Mouse (Mus musculus) WW6 (cell line): ENCODE measurements around the gene F5.
"Not testable (repeated sequence)": the region's sequence is repeated elsewhere in the genome, so short reads cannot be mapped to it uniquely, and the experiment has no call there.

ENCODE experiments used
- DNase-seq: peaks from one replicate; pipeline ENCODE4 v3.0.0-alpha.2; 2013; ENCODE audit warnings: low read depth, low spot score

Gene F5

DNA sequence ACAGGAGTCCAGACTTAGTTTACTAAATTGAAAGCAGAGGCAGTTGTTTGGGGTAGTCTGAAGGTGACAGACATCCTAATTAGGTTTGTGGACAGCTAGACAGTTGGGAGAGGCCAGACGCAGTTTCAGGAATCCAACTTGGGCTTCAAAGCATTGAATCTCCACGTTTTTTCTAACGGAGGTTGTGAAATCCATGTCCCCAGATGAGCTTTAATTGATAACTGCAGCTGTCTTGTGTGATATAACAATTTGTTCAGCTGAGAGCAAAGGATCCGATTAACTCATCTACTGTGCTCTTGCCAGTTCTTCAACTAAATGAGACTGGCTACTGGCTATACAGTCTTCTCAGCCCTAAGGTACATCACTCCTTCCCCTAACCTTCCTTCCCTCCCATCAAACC is 6.9 kb downstream of the F5 start:
- DNase-seq: no peak

DNA sequence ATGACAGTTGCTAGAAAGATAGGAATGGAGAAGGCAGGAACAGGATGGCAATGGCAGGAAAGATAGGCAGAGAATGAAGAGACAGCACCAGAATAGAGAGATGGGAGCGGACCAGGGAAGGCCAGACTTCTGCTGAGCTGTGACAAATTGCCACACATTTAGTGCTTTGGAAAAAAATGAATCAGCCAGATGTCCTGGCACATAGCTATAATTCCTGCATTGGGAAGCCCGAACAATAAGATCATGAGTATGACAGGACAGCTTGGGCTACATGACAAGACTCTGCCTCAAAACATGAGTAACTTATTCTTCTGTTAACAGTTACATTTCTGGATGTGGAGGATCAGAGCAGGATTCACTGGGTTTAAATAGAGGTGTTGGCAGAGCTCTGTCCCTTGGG is 8.1 kb downstream of the F5 start:
- DNase-seq: no peak

DNA sequence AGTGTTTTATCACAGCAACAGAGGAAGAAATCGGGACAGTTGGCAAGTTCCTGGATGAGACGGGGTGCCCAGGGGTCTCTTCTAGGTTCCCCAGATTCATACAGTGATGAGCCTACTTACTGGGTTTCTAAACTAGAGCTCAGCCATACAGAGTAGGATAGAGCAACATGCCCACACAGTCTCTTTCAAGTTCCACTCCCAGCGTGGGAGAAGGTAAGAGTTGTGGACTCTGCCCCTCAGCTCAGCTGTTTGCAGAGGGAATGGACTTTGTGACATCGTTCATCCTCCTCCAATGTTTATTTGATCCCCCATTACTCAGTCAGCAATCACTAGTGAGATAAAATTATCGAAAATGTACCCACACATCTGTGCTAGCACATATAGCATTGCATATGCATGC is 11.1 kb downstream of the F5 start:
- DNase-seq: no peak

DNA sequence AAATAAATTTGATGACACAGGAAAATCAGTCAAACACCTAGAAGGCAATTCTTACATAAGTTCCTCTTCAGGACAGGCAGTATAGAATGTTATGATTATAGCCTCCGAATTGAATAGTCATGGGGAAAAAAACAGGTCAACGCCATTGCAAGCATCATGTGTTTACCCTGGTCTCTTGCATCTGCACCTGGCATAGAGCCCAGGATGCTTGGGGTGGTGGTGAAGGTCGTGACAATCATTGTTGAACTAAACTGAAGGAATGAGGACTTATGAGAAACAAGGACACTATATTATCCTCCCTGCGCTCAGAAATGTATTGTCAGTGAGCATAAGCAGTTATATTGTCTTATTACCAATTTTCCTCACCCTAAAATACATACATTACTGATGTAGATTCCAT is 17.2 kb downstream of the F5 start:
- DNase-seq: no peak

DNA sequence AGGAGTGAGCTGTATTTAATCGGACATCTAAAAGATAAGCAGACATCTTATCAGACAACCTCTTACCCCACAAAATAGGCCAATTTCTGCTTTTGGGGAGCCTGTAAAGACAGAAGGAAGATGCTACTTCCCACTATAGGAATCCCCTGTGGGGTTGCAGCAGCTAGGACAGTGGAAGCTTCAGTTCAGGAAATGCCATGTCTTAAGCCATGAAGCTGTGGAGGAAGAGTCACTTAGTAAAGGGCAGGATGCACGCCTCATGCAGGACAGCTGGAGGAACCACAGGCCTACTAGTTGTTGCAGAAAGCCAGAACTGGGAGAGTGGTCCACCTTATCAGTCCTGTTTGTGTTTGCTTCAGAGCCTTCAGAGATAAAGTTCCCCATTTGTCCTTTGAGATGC is 18.8 kb downstream of the F5 start:
- no peak for DNase-seq

DNA sequence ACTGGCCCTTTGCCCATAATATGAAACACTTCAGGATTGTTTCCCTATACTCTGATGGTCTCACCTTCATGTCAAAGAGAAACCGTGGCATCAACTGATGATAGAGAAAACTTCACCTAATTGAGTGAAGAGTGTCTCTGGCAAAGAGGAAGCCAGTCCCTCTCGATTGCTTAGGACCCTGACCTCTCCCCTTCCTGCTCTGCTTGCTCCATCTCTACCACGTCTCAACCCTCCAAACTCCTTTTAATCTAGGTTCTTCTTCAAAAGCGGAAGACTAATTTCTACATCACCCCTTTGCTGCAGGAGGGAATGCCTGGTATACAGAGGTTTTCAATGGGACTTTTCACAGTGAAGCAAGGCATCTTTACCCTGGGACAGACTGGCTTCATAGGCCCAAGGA is 21.5 kb downstream of the F5 start:
- DNase-seq: no peak

DNA sequence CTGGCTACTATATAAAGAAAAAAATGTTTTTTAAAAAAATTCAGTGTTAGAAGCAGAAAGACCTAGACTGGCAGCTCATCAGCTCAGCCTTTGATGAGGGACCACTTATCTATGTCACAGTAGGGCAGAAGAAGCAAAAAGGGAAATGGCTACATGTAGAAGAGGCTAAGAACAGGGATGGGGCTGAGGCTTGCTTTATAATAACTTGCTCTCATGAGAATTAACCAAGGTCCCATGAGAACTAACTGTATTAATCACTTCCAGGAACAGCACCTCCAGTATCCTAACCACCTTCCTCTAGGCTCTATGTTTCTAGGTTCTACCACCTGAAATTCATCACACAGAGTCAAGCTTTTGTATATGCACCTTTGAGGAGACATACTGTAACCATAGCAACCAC is 25.2 kb downstream of the F5 start:
- no peak for DNase-seq

DNA sequence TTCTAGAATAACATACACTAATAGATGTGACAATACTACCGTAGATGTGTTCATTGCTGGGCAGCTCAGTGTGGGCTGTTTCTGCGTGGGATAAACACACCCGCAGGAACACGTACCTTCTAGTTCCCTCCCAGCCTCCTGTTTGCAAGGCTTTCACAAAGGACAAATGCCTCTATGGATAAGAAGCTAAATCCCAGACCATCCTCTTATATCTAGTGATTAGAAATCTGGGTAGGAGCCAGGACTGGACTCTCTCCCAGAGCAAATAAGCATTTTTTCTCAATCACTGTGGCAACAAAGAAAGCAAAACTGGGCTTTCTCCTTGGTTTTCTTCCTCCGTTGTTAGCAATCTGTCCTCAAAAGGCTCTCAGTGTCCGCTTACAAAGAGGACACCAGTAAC is 26.8 kb downstream of the F5 start:
- DNase-seq: no peak

DNA sequence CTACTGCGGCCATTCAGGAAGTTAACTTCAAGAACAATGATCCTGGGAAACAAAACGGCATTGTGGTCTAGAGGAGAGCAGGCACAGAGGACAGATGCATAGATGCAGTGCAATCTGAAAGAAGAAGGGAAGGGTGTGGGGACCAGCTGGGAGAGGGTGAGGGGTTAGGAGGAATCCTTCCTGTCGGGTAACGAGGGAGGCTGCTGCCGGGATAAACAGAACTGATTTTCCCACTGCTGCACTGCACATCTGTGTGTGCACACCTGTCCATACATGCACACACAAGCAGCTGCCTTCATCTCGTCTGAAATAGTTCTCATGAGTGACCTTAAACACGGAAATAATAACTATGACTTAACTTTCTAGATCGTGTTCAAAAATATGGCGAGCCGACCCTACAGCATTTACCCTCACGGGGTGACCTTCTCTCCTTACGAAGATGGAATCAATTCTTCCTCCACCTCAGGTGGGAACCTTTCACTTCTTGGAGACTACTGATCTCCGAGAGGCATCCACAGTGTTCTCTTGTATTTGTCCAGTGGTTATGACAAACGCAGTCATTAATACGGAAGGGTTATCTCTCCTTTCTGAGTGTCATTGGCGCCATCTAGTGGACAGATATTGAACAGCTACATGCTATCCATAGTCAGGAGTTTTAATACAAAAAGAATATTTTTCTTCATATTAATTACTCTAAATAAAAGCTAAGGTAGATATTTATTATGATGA is 32.7 kb downstream of the F5 start:
- no peak for DNase-seq

DNA sequence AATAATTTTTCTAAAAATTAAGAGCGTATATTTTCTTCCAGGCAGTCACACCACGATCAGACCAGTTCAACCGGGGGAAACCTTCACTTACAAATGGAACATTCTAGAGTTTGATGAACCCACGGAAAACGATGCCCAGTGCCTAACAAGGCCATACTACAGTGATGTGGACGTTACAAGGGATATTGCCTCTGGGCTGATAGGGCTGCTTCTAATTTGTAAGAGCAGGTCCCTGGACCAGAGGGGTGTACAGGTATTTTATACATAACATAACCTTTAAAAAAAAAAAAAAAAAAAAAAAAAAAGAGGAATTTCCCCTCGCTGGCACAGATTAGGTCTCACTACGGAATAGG is 33.2 kb downstream of the F5 start:
- DNase-seq: no peak

DNA sequence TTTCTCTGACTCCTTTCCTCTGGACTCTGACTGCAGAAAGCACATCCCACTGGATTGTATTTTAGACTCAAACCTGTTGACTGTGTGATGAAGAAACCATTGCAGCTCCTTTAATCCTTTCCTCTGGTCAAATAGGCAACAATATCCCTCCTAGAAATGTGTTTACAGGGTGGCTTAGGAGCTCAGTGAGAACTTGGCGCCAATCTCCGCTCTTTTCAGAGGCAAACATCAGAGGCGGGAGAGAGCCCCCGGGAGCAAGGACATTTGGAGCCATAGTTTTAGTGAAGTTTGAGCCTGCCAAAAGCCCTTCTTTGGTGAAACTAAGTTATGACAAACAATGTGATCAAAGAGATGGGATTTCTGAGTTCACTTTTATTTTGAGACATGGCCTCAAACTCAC is 33.7 kb downstream of the F5 start:
- DNase-seq: no peak

DNA sequence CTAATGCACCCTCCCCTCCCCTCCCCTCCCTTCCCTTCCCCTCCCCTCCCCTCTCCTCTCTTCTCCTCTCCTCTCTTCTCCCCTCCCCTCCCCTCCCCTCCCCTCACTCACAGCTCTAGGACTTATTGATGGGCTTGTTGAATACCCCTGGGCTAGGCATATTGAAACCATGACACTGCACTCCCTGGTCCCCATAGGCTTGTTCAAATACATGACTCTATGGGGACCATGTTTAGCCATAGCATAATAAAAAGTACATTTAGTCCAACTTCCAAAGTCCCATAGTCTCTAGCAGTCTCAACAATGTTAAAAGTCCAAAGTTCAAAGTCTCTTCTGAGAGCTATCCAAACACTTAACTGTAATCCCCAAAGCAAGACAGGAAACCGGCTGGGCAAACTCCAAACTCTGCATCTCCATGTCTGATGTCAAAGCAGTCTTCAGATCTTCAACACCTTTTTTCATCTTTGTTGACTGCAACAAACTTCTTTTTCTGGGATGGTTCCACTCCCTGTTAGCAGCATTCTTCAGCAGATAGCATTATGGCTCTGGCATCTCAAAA is 35.4 kb downstream of the F5 start:
- no peak for DNase-seq

DNA sequence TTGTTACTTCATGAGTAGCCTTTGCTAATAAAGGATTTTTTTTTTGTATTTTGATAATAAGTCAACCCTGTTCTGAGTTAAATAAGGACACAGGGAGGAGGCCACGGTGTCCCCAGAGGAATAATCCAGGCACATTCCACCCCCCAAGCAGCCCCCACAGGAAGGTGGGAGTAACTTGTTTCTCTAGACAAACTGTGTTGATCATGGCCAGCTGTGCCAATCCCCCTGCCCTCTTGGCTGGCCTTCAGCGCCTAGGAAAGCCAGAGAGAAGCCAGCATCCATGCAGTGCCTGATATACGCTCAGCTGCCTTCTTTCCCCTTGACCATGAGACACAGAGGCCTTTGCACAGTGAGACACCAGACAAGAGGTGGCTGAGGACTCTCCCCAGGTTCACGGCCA is 47.9 kb downstream of the F5 start:
- no peak for DNase-seq

DNA sequence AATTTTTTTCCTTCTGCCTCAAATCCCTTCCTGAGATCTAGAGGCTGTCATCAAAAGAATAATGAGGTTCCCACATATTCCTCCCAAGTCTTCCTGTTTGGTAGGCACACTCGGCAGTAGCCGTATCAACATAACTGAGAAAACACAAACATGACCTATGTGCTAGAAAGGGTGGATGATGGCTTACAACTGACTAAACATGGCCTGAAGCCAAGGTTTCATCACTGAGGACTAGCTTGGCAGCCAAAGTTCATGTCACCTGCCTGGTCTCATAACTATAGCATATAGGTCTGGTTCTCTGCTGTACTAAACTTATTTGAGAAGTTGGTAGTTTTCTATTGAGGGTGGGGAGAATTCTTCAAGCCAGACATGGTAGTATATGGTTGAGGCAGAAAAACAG is 56.8 kb downstream of the F5 start:
- DNase-seq: no peak

DNA sequence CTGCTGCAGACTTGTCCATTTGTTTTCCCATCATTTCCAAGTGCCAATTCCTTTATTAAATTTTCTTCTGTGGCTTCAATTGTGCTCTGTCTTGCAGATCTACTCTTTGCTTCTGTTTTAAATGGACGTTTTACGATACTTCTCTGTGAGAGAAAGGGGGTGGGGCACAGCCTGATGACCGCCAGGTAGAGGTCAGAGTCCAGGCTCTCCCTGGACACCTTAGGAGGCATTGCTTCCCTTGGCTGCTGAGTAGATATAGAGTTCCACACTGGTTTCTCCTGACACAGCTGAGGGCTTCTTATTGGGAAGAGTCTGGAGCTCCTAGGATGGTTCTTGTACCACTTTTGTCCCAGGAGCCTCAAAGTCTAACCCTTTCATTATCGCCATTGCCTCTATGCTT is 59.3 kb downstream of the F5 start:
- no peak for DNase-seq

DNA sequence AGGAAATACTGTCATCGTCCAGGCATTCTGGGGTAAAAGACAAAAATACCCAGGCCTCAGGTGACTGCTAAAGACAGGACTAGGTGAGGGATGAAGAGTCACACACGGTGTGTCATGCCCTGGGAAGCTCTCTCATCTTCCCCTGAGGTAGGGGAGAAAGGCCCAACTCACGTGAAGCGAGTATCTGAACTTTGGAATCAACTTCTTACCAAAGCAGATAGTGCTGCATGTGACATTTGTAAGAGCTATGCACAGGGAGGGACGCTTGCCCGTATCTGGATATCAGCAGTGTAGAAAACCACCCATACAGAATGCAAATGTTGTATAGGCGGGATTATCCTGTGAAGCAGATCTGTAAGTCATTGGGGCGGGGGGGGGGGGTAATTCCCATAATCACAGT is 61.0 kb downstream of the F5 start:
- DNase-seq: no peak

DNA sequence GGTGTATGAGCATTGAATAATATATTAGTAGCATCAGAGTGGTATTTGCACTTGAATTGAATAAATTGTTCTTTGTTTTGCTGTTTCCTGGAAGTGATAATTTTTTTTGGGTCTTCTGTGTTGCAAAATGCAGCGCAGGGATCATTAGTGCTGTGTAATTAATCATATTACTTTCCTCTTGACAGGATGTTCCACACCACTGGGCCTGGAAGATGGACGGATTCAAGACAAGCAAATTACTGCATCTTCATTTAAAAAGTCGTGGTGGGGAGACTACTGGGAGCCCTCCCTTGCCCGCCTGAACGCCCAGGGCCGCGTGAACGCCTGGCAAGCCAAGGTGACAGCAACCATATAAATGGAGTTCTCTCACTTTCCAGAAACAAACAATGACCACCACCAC is 62.6 kb downstream of the F5 start:
- DNase-seq: no peak

DNA sequence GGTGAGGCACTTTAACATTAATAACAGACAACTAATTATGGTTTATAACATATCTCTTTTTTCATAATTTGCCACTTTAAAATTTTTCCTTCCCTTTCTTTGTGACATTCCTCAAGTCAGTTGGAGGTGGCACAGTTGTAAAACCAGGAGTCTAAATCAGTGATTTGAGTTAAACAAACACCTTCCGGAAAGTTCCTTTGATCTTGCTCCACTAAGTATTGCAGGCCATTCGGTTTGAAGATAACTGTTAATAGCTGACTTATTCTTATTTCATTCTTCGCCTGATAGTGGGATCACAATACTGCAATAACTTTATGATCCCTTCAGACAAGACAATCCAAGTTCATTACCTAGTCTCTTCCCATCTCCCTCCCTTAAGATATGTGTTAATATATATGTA is 63.5 kb downstream of the F5 start:
- DNase-seq: no peak

DNA sequence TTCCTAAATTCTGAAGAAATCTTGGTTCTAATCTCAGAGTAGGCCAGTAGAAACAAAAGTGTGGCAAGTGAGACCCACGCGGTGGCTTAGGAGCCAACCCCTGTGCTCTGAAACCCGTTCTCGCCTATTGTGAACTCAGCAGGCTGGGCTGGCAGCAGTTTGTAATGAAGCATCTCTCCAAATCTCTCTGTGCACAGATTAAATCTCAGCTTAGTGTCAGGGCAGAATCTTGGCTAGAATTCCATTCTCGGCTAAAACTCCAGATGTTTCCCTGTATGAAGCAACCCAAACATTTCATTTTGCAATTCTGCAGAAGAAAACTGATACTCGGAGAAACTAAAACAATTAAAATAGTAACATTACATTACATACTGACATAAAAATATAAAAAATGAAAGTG is 63.9 kb downstream of the F5 start:
- no peak for DNase-seq

DNA sequence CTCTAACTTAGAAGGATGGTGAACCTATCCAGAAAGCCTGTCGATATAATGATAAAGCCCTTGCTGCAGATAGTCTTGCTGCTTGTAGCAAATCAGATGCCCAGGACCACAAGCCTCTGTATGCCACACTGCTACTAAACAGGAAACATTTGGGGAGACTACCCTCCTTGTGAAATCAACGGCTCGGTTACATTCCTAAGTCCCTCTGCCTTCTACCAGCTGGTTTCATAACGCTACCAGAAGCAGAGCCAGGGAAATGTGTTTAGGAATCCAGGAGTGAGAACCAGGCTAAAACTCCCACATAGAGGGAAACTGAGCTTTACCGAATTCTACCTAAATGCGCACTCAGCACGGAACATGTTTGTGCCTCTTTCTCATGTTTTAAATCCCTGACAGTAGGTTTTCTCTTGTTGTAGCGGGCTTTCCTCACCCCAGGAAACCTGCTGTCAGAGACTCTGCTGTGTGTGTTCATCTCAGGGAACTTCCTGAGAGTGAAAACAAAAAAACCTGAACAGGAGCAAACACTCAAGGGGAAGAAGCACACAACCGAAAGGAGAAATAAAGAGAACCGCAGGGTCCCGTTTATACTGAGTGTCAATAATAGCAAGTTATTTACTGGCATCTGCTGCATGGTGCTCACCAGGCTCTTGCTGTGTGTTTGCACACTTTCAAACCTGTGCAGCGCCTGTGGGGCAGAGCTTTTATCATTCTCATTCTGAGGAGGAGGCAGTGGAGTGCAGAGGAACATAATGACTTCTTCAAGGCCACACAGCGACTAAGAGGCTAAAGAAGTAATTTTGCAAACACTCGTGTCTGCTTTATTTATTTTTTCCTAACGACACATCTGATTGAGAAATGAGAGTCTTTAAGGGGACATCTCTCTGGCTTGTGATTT is 66.4 kb downstream of the F5 start:
- no peak for DNase-seq

DNA sequence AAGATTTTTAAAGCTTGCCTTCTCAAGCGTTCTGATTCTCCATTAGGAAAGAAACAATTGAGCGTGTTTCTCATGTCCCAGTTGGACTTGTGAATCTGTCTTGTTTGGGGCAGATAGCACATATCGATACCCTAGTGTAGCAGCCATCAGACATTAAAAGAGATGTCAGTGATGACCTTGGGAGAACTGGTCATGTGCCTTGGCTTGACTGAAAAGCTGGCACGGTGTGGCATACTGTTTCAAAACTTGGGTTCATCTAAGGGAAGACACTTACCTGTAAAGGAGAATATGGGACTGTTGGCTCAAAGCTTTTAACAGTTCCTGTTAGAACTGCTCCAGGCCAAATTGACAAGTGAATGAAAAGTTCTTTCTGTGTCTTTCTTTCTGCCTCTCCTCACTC is 68.6 kb downstream of the F5 start:
- no peak for DNase-seq

DNA sequence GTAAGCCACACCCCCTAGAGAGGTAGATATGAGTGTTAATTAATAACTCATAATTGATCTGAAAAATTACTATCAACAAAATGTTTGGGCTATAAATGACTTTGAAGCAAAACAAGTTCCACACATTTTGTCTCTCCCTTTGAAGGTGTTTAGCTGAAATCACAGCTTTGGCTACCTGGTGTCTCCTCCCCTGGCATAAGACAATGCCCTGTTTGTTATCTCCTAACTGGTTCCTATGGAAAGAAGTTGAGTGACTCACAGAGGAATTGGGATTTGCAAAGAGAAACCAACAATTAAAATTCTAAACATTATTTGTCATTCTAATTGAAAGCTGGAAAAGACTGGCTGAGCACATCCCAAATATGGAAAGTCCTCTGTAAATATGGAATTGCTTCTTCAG is 71.5 kb downstream of the F5 start:
- no peak for DNase-seq

DNA sequence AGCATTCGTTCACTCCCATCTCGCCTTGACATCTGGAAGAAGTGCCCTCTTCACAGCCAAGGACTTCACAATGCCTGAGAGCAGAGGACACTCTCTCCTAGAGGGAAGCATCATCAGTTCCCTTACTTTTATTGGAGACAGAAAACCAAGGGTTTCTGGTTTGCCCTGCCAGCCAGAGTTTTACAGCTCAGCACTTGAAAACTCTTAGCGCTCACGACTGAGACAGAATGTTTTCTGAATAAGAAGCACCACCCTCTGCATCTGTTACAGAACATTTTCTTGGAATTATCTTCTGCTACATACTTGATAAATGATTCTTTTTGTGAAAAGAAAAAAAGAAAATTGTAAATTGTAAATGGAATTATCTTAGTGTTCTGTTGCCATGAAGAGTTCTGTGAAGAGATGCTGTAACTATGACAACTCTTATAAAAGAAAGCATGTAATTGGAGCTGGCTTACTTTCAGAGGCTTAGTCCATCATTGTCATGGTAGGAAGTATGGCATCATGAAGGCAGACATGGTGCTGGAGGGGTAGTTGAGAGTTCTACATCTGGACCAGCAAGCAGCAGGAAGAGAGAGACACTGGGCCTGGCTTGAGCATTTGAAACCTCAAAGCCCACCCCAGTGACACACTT is 80.4 kb downstream of the F5 start:
- not testable (repeated sequence) for DNase-seq
